Mouse (Mus musculus) layer of hippocampus, postnatal 10 days (tissue): ENCODE results near the gene Banp. TPM values are rescaled to one million over a fixed set of nuclear protein-coding genes. Genes with fewer than 3 reads are reported as not detected.

Source experiments
- DNase-seq, 2 experiments: peaks; one replicate each; pipeline ENCODE4 v3.0.0; 2021; ENCODE audit warnings: low spot score in 2 of 2
- total RNA-seq, 2 experiments: library from RNA; stranded (reverse); gene quantifications; 2 replicates each; pipeline ENCODE4 v1.2.3; 2021

Banp gene
- total RNA-seq, 2 experiments from 2014 or later = 24.7 to 32.2 TPM

DNA sequence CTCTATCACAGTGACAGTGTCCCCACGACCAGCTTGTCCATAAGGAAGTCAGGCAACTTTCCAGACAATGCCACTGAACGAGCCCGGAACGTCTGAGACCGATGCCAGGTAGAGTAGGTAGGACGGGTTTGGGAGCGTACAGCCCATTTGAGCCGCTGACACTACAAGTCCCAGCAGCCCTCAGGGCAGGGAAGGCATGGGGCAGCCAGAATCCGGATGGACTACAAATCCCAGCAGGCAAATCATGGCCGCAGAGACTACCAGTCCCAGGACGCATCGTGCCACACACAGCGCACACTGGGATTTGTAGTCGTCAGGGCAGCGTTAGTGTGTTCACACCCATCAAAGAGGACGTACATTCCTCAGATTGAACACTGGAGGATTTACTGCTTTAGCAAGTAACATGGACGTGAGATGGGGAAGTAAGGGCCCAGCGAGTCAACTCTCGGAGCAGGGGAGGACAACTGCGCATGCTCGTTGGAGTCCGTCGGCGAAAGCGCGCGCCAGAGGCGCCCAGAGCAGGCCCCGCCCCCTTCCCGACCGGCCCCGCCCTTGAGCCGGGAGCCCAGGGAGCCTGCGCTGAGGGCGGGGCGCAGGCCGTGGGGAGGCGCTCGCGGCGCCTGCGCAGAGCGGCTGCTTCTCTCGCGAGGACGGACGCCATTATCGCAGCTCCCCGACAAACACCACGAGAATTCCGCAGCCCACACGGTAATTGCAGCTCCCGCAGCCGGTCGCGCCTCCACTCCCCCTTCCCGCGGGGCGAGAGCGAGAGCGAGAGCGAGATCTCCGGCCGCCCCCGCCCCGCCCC lies 595 bp downstream of the Banp start:
- peak; percentile 99 for DNase-seq

DNA sequence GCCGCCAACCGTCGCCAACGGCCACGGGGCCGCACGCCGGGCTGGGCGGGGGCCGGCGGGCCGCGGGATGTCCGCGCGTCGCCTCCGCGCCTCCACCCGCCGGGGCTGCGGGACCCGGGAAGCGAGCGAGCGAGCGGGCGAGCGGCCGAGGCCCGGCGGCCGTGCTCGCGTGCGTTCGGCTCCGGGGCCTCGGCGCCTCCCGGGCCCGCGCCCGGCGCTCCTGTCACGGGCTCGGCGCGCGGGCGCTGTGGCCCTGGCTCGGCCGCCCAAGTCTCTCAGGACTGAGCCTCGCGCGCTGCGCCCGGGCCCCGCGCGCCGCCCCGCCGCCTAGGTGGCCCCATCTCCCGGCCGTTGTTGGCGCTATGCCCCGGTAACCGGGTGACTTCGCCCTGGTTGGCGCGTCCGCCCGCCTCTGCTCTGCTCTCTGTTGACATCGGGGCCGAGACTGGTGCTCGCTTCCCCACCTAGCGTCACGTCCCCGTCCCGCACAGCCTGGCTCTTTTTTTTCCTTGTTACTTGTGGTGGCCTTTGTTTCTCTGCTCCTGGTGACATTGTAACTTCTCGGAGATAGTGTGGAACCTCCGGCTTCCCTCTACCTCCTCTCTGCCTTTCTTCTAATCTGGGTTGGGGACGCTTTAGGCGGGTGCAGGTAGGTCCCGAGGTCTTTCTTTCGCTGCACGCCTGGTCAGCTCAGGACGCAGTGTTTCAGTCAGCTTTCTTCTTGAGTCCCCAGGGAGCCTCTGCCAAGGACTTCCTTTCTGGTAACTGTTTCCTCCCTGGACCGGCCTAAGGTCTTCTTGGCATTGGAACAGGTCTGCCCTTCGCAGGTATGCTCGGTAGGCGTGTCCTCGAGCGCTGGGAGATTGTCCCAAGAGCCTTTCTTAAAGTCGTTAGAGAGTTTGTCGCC lies 1.5 kb downstream of the Banp start:
- peak; percentile 72 to 74 for DNase-seq

DNA sequence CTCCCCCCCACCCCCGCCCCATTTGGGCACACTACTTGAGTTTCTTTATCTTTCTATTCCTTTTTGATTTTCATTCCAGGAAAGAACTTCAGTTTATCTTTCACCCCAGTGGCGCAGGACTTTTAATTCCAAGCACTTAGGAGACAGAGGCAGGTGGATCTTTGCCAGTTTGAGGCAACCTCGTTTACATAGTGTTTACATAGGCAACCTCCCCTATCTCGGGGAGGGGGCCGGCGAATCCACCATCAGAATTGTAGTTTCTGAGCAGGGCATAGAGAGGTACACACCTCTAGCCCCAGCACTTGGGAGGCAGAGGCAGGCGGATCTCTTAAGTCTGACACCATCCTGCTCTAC lies 2.1 kb downstream of the Banp start:
- no peak for DNase-seq

DNA sequence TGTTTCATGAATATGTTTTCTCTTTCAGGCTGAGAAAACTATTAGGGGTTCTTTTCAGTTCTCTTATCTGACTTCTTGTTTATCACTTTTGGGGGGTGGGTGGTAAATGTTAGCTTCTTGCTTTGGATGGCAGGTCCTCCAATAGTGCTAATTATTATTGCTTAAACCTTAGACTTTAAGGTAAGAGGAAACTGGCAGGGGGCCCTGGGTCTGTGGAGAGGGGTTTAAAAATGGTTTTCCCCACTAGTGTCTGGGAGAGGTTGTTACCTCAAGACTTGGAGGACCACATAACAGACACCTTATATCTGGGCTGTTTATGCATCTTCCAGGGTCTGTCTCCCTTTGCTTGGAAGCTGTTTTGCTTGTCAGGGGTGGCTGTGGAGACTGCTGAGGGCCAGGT lies 2.6 kb downstream of the Banp start:
- DNase-seq = no peak

DNA sequence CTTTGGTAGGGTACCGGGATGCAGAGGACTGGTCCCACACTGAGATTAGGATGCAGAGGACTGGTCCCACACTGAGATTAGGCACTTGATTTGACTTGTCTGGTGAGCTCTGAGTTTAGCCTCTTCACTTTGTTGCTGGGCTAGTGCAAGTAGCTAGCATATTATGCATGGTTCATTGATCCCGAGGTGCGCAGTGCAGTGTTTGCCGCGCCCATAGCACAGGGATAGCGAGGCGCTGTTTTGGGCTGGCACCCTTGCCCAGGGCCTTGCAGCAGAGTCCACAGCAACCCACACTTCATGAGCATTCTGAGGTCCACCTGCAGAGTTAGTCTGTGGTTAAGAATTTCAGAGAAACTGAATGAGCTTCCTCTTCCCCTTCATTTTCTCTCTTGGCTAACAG lies 3.2 kb downstream of the Banp start:
- no peak for DNase-seq

DNA sequence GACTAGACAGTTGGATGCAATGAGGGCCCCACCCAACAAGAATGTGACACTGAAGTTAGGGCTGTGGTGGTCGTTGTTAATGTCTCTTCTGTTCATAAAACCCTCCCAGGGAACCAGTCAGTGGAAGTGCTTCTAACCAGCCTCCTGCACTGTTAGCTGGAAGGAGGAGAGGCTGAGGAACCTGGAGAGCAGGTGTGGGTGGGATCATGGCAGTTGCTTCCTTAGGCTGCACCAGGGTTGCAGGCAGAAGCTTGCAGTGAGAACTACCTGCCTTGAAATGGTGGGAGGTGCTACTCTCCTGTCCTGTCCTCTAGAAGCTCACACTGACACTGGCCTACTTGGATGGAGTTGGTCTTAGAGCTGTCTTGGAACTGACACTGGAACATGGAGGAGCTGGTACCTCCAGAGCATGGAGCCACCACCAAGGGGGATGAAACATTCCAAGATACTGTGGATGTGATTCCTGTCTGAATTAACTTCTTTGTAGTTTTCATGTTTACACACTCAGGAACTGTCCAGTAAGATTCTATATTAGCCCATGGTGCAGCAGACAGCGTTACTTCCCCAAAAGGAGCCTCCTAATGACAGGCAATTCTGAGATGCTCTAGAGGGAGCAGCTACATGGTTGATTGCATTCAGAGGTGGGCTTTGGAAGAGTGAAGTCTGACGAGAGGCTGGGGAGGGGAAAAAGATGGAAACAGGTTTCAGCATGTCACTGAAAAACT lies 4.4 kb downstream of the Banp start:
- no peak for DNase-seq

DNA sequence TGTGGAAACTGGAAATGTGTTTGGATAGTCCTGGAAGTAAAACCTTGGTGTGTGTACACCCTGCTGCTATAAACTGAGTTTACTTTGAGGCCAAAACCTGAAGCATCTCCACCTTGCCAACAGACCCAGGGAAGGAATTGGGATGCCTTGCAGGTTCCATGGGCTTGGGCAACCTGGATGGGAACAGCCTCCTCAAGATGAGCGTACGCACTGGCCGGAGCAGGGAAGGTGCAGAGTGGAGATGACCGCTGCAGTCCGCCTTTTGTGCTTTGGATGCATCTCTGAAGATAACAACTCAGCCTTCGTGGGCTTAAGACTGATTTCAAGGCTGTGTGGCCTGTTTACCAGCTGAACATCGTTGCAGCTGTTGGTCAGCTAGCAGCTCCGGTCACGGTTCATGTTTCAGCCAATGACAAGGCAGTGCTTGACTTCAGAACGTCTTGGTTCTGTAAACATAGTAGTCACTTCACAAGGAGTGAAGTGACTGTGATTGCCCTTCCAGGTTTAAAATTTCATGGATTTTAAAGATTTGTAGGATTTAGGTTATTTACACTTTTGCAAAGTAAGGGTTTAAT lies 5.5 kb downstream of the Banp start:
- no peak for DNase-seq

DNA sequence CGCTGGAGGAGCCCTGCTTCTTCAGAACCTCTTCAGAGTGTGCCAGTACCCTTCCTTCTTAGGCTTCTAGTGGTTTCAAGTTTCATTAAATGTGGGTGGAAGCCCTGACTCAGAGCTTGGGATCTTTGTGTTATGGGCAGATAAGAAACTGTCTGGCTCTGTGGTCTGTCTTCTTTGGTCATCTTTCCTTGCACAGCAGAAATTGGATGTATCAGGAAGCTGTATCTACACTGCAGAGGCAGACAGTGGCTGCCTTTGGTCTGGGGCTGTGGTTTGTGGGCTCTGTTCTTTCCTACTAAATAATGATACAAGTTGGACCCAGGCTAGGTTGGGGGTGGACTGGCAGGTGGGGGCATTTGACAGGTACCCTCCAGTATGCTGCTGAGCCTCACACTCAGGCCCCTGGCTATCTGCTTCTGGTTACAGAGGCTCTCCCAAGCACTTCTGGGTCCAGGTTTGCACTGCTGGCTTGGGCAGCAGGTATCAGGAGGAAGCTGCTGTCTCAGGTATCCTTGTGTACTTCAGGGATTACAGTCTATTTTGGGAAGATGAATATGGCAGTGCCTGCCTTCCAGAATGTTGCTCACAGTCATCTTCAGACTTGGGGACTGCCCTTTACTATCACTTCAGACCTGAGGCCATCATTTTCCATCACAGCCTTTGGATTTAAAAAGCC lies 6.4 kb downstream of the Banp start:
- DNase-seq = no peak

DNA sequence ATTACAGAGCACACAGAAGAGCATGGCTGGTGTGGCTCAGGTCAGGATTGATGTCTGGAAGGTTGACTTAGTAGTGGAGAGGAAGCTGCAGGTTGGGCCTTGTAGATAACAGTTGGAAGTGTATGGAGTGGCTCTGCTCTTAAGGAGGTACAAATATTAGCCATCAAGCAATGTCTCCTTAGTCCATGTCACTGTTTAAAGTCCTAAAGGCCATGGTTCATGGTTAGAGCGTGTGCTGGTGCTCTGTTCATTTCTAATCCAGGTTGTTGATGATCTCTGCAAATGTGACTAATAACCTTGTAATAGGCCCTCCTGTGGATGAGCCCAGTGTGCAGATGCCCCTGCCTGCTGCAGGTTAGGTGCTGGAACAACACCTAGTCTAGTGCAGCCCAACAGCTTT lies 8.8 kb downstream of the Banp start:
- no peak for DNase-seq

DNA sequence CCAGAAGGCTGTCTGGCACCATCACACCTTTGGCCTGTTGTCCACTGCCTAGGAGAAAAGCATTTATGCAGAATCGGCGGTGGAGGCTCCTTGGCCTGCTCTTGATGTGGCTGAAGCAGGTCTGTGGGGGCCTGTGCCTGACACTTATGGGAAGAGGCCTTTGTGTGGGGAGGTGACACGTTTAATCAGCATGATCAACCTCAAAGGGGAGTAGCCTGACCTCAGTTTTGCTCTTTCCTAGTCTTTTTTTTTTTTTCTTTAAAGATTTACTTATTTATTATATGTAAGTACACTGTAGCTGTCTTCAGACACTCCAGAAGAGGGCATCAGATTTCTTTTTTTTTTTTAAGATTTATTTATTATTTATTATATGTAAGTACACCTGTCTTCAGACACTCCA lies 13.3 kb downstream of the Banp start:
- no peak for DNase-seq

DNA sequence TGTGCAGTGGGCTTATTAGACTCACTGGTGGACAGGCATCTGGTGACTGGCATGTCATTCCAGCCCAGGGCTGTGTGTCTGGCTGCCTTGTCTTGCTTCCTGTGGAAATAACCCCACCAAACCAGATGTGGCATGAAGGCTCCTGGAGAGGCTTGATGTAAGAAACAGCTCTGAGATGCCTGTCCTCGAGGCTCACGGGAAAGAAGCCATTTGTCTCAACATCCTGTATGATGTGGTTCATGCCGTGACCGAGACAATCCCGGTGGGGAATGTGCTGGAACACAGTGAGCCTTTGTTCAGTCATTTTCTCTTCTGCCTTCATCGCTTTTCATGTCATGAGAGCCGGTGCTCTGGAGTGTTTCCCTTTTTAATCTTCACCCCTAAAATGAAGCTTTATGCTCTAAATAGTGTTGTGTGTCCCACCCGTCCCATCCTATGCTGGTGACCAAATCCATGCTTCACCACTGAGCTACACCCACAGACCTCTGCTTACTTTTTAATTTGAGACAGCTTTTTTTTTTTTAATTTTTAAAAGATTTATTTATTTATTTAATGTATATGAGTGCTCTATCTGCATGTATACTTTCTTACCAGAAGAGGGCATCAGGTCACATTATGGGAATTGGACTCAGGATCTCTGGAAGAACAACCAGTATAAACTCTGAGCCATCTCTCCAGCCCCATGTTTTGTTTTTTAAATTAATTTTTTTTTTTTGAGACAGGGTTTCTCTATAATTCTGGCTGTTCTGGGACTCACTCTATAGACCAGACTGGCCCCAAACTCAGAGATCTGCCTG lies 15.4 kb downstream of the Banp start:
- DNase-seq = no peak

DNA sequence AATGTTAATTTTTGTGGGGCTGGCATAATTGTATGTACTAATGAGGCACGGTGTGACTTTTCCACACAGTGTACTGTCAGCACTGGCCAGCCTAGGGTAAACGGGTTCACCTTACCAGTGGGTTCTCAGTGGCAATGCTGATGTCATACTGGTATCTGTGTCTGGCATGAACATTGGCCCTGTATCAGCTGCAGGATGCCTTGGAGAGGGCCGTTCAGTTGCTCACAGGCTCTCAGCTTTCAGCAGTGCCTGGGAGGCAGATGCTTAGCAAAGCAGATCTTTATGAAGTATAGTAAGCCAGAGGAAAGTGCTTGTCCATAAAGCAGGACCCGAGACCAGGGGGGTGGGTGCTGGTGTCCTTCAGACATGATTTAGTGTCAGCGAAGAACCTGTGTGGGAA lies 16.6 kb downstream of the Banp start:
- DNase-seq = no peak

DNA sequence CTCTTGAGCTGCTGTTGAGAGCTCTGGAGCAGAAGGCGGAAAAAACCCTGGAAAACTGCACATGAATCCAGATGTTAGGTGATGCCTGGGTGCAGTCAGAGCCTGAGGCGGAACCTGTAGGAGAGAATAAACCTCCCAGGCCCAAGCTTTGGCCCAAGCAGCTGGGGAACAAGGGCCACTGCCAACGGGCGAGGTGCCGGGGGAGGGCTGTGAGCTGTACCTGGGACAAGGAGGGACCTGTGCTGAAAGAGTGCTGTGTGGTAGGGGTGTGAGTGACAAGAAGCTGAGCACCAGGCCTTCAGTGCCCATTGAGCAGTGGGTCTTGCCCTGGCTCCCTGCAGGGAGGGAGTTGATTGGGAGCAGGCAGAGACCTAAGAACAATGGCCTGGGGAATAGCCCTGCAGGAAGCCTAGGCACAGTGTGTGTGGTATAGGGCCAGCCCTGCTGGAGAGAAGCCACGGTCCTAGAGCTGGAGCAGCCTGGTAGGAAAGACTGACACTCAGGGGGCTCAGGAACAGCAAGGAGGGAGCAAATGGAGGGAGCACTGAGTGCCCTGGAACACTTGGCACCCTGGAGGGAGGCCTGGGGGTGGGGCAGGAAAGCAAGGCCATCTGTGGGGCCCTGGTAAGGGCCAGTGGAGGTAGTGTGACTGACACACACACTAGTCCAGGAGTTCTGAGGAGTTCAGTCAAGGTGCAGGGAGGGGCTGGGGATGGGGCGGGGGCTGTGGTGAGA lies 17.3 kb downstream of the Banp start:
- DNase-seq = no peak

DNA sequence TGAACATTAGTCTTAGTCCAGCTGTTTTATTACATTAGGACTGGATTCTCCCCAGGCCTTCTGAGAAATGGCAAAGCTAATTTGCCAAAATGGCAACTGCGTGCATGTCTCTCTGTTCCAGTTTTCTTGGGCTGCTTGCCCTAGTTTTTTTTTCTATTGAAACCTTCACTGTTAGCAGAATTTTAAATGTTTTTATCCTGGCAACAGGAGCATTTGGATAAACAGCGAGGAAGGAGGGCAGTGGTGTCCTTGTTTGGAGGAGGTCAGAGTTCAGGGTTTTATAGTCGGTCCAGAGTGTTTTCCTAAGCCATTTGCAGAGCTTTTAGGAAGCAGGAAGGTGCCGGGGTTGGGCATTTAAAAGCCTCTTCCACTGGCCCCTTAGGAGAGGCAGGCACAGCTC lies 18.4 kb downstream of the Banp start:
- DNase-seq = no peak

DNA sequence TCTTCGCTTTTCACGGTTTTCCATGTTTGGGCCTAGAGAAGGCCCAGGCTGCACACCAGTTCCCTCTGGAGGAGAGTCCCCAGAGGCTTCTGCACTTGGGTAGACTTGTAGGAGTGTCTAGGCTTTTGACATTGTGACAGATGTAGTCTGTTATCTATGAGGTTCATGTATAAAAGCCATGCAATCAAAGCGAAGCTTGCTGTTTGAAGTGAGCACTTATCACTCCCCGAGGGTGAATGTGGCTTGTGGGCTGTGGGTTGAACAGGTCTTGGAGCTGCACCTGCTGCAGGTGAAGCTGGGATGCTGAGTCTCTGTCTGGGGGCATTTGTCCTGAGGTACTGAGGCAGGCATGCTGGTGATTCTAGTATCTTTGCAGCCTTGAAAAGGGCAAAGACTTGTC lies 19.0 kb downstream of the Banp start:
- no peak for DNase-seq

DNA sequence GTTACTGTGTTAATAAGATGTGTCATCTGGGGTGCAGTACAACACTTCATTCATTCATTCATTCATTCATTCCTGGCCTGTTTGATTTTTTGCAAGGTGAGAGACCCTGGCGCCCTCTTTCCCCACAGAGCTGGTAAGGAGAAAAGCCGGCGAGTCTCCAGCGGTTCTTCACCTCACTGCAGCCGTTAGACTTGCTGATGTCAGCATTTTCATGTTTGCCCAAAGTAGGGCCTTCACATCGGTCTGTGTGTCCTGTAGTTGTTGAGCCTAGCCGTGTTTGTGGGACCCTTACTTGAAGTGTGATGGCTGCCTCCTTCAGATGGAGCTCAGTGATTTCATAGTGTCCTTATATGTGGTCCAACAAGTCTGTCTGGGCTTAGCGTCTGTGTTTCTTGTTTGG lies 20.7 kb downstream of the Banp start:
- no peak for DNase-seq

DNA sequence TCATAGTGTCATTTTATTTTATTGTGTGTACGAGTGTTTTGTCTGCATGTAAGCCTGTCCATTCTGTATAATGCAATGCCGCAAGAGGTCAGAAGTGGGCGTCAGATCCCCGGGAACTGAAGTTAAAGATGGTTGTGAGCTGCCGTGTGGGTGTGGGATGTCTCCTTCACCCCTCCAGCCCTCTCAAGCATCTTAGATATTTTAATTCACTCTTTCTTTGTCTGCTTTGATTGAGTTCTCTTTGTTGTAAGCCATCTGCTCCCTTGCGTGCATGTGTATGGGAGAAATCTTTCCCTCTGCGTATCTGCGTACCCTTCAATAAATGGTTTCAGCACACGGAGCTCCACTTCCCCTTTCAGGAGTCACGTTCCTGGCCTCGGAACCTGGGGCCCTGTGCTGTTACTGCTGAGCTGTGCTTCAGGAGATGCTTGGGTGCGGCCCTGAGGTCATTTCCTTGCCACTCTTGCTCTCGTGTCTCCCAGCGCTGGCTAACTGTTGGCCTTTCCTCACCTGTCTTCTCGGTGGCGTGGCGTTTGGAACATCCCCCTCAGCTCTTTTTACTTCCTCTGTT lies 22.0 kb downstream of the Banp start:
- DNase-seq = no peak

DNA sequence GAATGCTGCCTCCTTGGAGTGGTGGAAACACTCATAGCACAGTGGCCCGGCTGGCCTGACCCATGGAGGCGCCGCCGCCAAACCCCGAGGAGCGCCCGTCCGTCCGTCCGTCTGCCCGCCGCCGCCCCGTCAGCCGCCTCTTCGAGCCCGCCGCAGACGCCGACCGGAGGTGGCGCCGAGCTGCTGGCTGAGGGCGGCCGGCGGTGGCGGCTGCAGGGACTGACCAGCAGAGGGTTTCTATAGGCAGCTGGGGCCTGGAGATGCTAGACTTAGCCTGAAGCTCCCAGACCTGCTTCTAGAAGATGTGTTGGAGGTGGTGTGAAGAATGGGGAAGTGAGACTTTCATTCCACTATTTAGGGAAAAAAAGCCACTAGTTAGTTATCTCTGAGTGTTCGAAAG lies 24.4 kb downstream of the Banp start:
- no peak for DNase-seq
